Mouse (Mus musculus): ENCODE results near the gene Lrrc4.

The Lrrc4 gene

GRCm38 (mm10) chr6:28729236-28729635 is 102.3 kb downstream of the Lrrc4 start:
- no peak for DNase-seq (ENCODE audit: low read depth)

- no peak for DNase-seq (ENCODE audit: low read depth)
Observed at GRCm38 (mm10) chr6:28724776-28725175, 106.8 kb downstream of the Lrrc4 start.

GRCm38 (mm10) chr6:28723059-28723458 is 108.5 kb downstream of the Lrrc4 start:
- DNase-seq (ENCODE audit: low read depth) = no peak

GRCm38 (mm10) chr6:28720391-28721171 is 111.0 kb downstream of the Lrrc4 start:
- no peak for DNase-seq (ENCODE audit: low read depth)

GRCm38 (mm10) chr6:28717845-28718237 is 113.7 kb downstream of the Lrrc4 start:
- peak; percentile 43 for DNase-seq (ENCODE audit: low read depth)

DNA sequence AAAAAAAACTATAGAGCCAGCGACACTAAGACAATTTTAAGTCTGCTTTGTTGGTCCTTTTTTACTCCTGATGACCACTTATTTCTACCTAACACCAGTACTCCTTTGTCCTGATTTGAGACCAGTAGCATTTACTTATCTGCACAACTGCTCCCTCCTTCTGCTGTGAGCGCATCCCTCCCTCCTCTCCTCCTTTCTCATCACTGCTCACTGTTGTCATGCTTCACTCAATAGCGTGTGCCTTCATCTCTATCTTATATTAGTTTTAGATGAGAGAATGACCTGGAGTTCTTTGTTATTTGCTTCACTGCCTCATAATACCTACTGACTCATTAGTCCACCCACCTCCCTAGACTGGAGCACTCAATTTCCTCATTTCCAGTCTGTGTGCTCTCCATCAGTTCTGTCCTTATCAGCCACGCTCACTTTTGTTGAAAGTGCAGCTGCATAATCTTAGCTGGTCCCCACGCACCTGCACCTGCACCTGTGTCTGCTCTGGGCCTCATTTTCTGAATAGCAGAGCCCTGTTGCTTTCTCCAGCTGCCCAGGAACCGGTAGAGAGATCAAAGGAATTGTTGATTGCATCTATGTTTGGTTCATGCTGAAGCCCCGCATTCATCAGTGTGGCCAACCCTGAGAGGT is 114.2 kb downstream of the Lrrc4 start:
- no peak for DNase-seq (ENCODE audit: low read depth)

- no peak for DNase-seq (ENCODE audit: low read depth)
Observed at GRCm38 (mm10) chr6:28710035-28710434, 121.5 kb downstream of the Lrrc4 start.

DNA sequence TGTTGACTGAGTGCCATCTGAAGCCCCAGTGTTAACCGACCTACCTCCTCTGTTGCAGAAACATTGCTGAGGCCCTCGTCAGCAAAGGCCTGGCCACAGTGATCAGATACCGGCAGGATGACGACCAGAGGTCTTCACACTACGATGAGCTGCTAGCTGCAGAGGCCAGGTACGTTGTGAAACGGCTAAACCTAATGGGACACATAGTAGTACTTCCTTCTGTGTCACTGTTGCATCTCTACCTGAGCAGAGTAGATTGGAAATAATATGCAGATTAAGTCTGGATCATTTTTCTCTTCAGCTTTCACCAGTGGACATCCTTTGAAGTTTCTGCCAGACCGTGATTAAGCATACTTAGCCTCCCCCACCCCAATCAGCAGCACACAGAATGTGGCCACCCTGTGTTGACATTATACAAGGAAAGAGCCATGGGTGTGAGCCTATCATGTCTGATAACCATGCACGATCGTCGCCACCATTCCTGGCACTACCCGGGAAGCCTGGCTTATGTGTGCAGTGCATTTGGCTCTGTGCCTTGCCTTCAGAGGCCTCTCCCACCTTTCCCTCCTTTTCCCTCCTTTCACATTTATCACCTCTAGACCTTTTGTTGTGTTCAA is 124.5 kb downstream of the Lrrc4 start:
- DNase-seq (ENCODE audit: low read depth) = no peak

- no peak for DNase-seq (ENCODE audit: low read depth)
Observed at GRCm38 (mm10) chr6:28706108-28706975, 125.2 kb downstream of the Lrrc4 start.

GRCm38 (mm10) chr6:28705384-28706107 is 126.0 kb downstream of the Lrrc4 start:
- DNase-seq (ENCODE audit: low read depth) = peak; percentile 39

DNA sequence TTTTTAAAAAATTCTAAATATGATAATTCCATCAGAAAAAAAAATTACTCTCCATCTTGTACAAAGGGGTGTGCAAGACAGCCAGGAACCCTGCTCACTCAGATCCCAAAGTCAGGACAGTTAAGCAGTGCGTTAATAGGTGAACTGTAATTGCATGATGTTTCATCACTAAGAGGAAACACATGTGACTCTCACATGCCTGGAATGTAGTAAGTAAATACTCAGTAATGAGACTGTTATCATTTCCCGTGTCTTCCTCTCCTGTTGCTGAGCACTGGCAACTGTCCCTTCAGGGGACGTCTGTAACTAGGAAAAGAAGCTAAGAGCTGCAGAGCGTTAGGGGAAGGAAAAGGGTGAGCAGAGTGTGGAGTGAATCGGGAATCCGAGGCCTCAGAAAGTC is 126.9 kb downstream of the Lrrc4 start:
- DNase-seq (ENCODE audit: low read depth) = peak; percentile 52

DNA sequence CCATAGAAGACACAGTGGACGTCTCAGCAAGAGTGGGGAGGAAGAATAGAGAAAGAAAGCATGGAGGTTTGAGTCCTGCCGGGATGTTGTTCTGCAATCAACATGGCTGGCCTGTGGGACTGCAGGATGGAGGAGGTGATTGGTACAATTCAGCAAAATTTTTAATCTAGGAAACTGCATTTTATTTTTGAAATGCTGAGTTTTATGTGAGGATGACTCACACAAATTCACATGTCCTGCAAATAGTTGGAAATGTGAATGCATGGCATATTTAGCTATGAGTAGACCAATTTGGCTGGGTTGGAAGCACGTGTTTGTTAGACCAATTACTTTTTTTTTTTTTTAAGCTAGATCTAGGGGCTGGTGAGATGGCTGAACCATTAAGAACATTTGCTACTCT is 134.3 kb downstream of the Lrrc4 start:
- DNase-seq (ENCODE audit: low read depth) = peak; percentile 70

- no peak for DNase-seq (ENCODE audit: low read depth)
Observed at GRCm38 (mm10) chr6:28692659-28693058, 138.9 kb downstream of the Lrrc4 start.

- no peak for DNase-seq (ENCODE audit: low read depth)
Observed at GRCm38 (mm10) chr6:28687776-28688175, 143.8 kb downstream of the Lrrc4 start.

DNA sequence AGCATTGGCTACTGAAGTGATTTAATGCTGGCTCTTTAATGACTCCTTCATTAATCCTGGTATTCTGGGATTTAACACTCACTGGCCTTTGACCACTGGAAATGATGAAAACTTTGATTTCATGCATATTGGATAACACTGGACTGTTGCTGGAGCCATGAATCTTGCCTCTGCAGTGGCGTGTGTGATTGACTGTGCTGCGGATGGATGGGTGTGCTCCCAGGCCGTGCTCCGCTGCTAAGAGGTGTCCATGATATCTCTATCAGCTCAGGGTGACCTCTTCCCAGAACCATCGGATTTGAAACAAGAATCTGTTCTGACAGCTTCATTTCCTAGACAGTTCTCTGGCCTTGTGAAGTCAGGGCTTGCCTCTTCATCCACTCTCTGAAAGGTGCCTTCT is 145.8 kb downstream of the Lrrc4 start:
- no peak for DNase-seq (ENCODE audit: low read depth)

DNA sequence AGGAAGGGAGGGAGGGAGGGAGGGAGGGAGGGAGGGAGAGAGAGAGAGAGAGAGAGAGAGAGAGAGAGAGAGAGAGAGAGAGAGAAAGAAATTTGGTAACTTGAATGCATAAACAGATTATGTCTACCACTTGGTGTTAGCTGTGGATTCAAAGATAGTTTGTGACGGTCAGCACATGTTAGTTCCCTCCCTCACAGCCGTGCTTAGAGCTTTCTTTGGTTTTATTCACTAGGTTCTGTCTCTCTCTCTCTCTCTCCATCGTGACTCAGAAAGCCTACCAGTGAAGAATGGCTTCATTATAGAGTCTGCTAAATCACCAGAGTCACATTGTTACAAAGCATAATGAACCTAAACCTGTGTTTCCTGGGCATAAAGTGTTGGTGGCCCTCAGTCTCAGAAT is 146.5 kb downstream of the Lrrc4 start:
- no peak for DNase-seq (ENCODE audit: low read depth)

- no peak for DNase-seq (ENCODE audit: low read depth)
Observed at GRCm38 (mm10) chr6:28681521-28682457, 149.8 kb downstream of the Lrrc4 start.

DNA sequence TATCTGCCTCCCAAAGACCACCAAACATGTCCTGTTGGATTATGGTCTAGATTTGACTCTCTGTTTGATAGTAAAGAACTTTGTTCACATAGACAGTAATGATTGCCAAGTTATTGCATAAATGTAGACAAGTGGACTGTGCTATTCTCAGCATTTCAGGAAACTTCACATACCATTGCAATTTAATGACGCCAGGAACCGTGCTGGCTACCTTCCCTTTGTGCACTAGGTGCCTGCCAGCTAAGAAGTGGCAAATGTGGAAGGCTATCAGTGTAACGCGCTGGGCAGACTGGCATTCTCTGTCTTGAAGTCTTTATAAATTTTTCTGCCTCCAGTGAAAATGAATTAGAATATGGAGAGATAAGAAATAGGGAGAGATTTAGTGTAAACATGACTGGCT is 151.0 kb downstream of the Lrrc4 start:
- peak; percentile 26 for DNase-seq (ENCODE audit: low read depth)

DNA sequence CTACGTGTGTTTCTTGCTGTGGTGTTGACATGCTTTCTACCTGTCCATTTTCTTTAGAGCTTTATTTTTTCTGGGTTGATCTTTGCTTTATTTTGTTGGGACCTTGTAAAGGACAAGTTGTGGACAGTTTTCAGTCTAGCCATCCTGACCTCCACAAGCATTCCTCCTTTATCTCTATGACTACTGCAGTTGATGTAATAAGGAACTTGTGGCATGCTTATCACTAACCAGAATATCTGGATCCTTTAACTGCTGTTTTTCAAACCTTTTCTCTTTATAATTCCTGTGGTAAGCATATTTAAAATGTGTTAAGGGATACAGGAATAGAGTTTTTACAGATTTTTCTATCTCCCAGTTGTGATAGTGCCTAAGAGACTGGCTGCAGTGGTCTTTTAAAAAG is 152.7 kb downstream of the Lrrc4 start:
- DNase-seq (ENCODE audit: low read depth) = no peak

DNA sequence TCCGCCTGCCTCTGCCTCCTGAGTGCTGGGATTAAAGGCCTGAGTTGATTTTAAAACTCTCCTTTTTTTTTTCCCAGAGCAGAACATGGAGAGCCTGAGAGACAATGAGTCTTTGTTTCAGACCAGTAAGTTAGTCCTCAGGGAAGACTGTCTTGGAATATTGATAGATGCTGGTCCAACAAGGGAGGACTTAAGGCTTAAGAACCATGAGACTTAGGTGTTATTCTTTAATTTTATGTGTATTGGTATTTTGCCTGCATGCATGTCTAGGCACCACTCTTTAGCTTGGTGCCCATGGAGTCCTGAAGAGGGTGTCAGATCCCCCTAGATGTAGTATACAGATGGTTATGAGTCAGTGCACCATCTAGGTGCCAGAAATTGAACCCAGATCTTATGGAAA is 156.9 kb downstream of the Lrrc4 start:
- no peak for DNase-seq (ENCODE audit: low read depth)
